Comparison of ENCODE assay signal across 11 mouse cellular contexts in the genomic region with DNA sequence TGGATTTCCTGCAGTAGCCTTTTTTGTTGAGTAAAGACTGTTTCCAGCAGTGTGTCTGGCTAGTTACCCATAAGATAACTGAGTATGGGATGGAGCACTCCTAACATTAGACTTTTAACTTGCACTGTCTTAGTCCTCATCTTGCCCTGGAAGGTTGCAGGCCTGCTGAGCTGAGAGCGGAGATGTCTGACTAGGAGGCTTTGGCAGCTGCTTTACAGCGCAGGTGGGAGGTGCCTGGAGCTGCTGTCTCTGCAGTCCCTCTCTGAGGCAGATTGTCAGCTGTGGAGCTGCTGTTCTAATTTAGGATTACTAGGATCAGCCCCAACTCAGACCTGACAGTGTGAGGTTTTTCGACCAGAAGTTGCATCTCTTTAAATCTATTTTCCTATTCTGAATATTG. TPM values are rescaled to one million over a fixed set of nuclear protein-coding genes. Genes with fewer than 3 reads are reported as not detected.
DNase-seq lines count a peak whose midpoint lies in the region; ATAC-seq and TF ChIP-seq lines count a peak whose summit lies in the region.
"Had no signal": no experiment of that assay in that cellular context is flagged by ENCODE, and none has a peak within 500 bp of the region (broad histone marks: within the 10 kb centered on the region; RNA-seq: fewer than 3 reads in every experiment).

No protein-coding gene starts in this region.

- TF ChIP-seq CTCF in cerebellum, adult 2 months (IDR thresholded peaks at IDR 0.05; ENCODE audit: borderline replicate concordance, insufficient read depth, low read depth, low read length), result no peak

- peak overlapping the region; percentile 5; the same call in 1 of the 2 replicates for H3K27ac ChIP-seq in cerebellum, adult 2 months (ENCODE audit: insufficient read depth, low read length)
- H3K27ac ChIP-seq in midbrain, embryonic 14.5 days (replicated peaks; ENCODE audit: low read depth, low read length), result no peak overlapping the region
- H3K27ac ChIP-seq in midbrain, embryonic 15.5 days, result no peak overlapping the region
- no peak overlapping the region; the same call in 1 of the 2 replicates for H3K27ac ChIP-seq in forebrain, embryonic 13.5 days
- H3K27ac ChIP-seq: neural tube, embryonic 15.5 days had no signal

- no peak overlapping the region for H3K4me2 ChIP-seq in midbrain, embryonic 14.5 days (ENCODE audit: low read length)
- H3K4me2 ChIP-seq in midbrain, embryonic 15.5 days, result no peak overlapping the region
- H3K4me2 ChIP-seq in forebrain, embryonic 13.5 days, result no peak overlapping the region
- H3K4me2 ChIP-seq: neural tube, embryonic 15.5 days had no signal

- H3K27me3 ChIP-seq in cerebellum, adult 2 months (ENCODE audit: control insufficient read depth, insufficient read depth, low read length), result no peaks in the 10 kb centered on the region
- H3K27me3 ChIP-seq in midbrain, embryonic 14.5 days (ENCODE audit: control insufficient read depth, insufficient read depth, low read length), result no peaks in the 10 kb centered on the region
- H3K27me3 ChIP-seq in midbrain, embryonic 15.5 days (replicated peaks), result no peaks in the 10 kb centered on the region
- no peaks in the 10 kb centered on the region for H3K27me3 ChIP-seq in forebrain, embryonic 13.5 days
- H3K27me3 ChIP-seq: neural tube, embryonic 15.5 days had no signal

- H3K9me3 ChIP-seq in midbrain, embryonic 14.5 days (ENCODE audit: control insufficient read depth, low read length), result no peaks in the 10 kb centered on the region
- H3K9me3 ChIP-seq in midbrain, embryonic 15.5 days, result no peaks in the 10 kb centered on the region
- H3K9me3 ChIP-seq in forebrain, embryonic 13.5 days (replicated peaks), result no peaks in the 10 kb centered on the region
- H3K9me3 ChIP-seq: neural tube, embryonic 15.5 days had no signal

- no peak overlapping the region for H3K4me3 ChIP-seq in cerebellum, adult 2 months (replicated peaks; ENCODE audit: insufficient read depth, low read depth, low read length)
- H3K4me3 ChIP-seq in midbrain, embryonic 14.5 days (replicated peaks; ENCODE audit: low read depth, low read length), result no peak overlapping the region
- no peak overlapping the region for H3K4me3 ChIP-seq in midbrain, embryonic 15.5 days
- no peak overlapping the region for H3K4me3 ChIP-seq in forebrain, embryonic 13.5 days
- H3K4me3 ChIP-seq: neural tube, embryonic 15.5 days had no signal

- no peak for ATAC-seq in midbrain, embryonic 14.5 days (ENCODE audit: low FRiP score, low TSS enrichment)
- no peak for ATAC-seq in midbrain, embryonic 15.5 days (replicated peaks)
- no peak; the same call in 1 of the 2 replicates for ATAC-seq in forebrain, embryonic 13.5 days
- ATAC-seq: forebrain, postnatal 0 days had no signal

- intact Hi-C loops in heart, postnatal 10 days (cut with DNase I), result no loop called here

- H3K9ac ChIP-seq in midbrain, embryonic 14.5 days (replicated peaks; ENCODE audit: low read length), result no peak overlapping the region
- H3K9ac ChIP-seq in midbrain, embryonic 15.5 days, result no peak overlapping the region
- H3K9ac ChIP-seq in forebrain, embryonic 13.5 days, result no peak overlapping the region
- H3K9ac ChIP-seq: forebrain, postnatal 0 days; neural tube, embryonic 15.5 days had no signal

- 4% methylated on average over 3 of the region's 3 CpGs for WGBS in cerebellum, adult 2 months
- 63% methylated on average over 3 of the region's 3 CpGs for WGBS in midbrain, embryonic 14.5 days
- WGBS in midbrain, embryonic 15.5 days, result 51% methylated on average over 3 of the region's 3 CpGs
- WGBS in forebrain, embryonic 13.5 days, result 58% methylated on average over 3 of the region's 3 CpGs

- H3K36me3 ChIP-seq in midbrain, embryonic 14.5 days (ENCODE audit: control insufficient read depth, insufficient read depth, low read length), result no peaks in the 10 kb centered on the region
- no peaks in the 10 kb centered on the region for H3K36me3 ChIP-seq in midbrain, embryonic 15.5 days (replicated peaks)
- no peaks in the 10 kb centered on the region for H3K36me3 ChIP-seq in forebrain, embryonic 13.5 days (ENCODE audit: poor library complexity, severe bottlenecking)
- H3K36me3 ChIP-seq: neural tube, embryonic 15.5 days had no signal

- no peak for DNase-seq in cerebellum, adult 2 months
- DNase-seq in cerebellum, postnatal 36 days, result no peak
- DNase-seq in midbrain, embryonic 14.5 days, result peak; percentile 18
- peak; percentile 27 to 56 for DNase-seq in heart, postnatal 10 days
- DNase-seq in right cerebral cortex, postnatal 10 days (ENCODE audit: low spot score in 2 of 2), result peak; percentile 50 to 71
- DNase-seq in embryo, embryonic 10.5 days (ENCODE audit: low spot score), result no peak
- DNase-seq: forebrain, postnatal 0 days; lung, postnatal 14 days had no signal

- no peak for TF ChIP-seq POLR2A in cerebellum, adult 2 months (IDR thresholded peaks at IDR 0.05; ENCODE audit: borderline replicate concordance, insufficient read depth, low read length)

- peaks cover 21% of the 10 kb centered on the region for H3K4me1 ChIP-seq in cerebellum, adult 2 months (ENCODE audit: control insufficient read depth, insufficient read depth, low read length)
- 0 out of 2 replicates have a peak, but pooled peaks cover 7% of the 10 kb centered on the region for H3K4me1 ChIP-seq in midbrain, embryonic 14.5 days (ENCODE audit: control insufficient read depth, insufficient read depth, low read length)
- peaks cover 18% of the 10 kb centered on the region; the same call in 1 of the 2 replicates for H3K4me1 ChIP-seq in midbrain, embryonic 15.5 days
- peaks cover 27% of the 10 kb centered on the region for H3K4me1 ChIP-seq in forebrain, embryonic 13.5 days

RNA-seq across cellular contexts. Expression of a gene that starts 34.3 kb away (rescaled TPM):
- polyA plus RNA-seq in cerebellum, adult 2 months (2012; rRNA removed), result 122 and 132 TPM in 2 replicates
- 93.5 and 120 TPM in 2 replicates for polyA plus RNA-seq in midbrain, embryonic 14.5 days (2014; fragmentation: Nextera tagmentation; extraction: Ambion mirVana)
- 120 and 126 TPM in 2 replicates for polyA plus RNA-seq in midbrain, embryonic 15.5 days (2015; fragmentation: Nextera tagmentation; extraction: Ambion mirVana)
- total RNA-seq in heart, postnatal 10 days (2021), result 10 to 100 TPM; 65.4 to 67.4 TPM
- 99.2 and 108 TPM in 2 replicates for polyA plus RNA-seq in forebrain, embryonic 13.5 days (2015; fragmentation: Nextera tagmentation; extraction: Ambion mirVana)

Comparison
In these comparisons a context has a peak if more than half of its experiments do, and no peak if none do; other contexts are left out.
1. DNase-seq: peak in midbrain, embryonic 14.5 days (single experiment), heart, postnatal 10 days (2 of 2) and right cerebral cortex, postnatal 10 days (2 of 2); none in cerebellum, adult 2 months (0 of 2), cerebellum, postnatal 36 days (0 of 2) and embryo, embryonic 10.5 days (single experiment).